Mouse (Mus musculus) small intestine, adult 2 months (tissue): ENCODE data around the gene Wnt1. TPM values are rescaled to one million over a fixed set of nuclear protein-coding genes. Genes with fewer than 3 reads are reported as not detected.

ENCODE experiments used
- H3K27ac ChIP-seq: fragments of 200-500 bp; 2 replicates; pipeline ENCODE4 v1.5.1; 2012; ENCODE audit warnings: low read depth, low read length, control low read depth, inconsistent platforms; ENCODE audit not compliant: insufficient read depth
- H3K27me3 ChIP-seq: fragments of 200-500 bp; 2 replicates; pipeline ENCODE4 v1.6.1; 2012; ENCODE audit warnings: mild to moderate bottlenecking, moderate library complexity, low read length, inconsistent platforms; ENCODE audit not compliant: control insufficient read depth, insufficient read depth
- H3K36me3 ChIP-seq: fragments of 200-500 bp; 2 replicates; pipeline ENCODE4 v1.6.1; 2012; ENCODE audit warnings: mild to moderate bottlenecking, low read length, control low read depth, inconsistent platforms; ENCODE audit not compliant: control insufficient read depth, insufficient read depth
- H3K4me1 ChIP-seq: fragments of 200-500 bp; 2 replicates; pipeline ENCODE4 v1.6.1; 2012; ENCODE audit warnings: low read length, inconsistent platforms, mixed read lengths; ENCODE audit not compliant: control insufficient read depth, insufficient read depth, insufficient read length
- H3K4me3 ChIP-seq: fragments of 200-500 bp; 2 replicates; pipeline ENCODE4 v1.5.1; 2012; ENCODE audit warnings: low read depth, mild to moderate bottlenecking, control low read depth, inconsistent platforms, low read length, moderate library complexity
- CTCF ChIP-seq: fragments of 200-500 bp; IDR thresholded peaks from 2 replicates; pipeline ENCODE4 v1.5.1; 2012; ENCODE audit warnings: low read depth, mild to moderate bottlenecking, control low read depth, inconsistent platforms, low read length, moderate library complexity, mixed read lengths; ENCODE audit not compliant: insufficient replicate concordance, insufficient read length; ENCODE audit errors: extremely low read depth
- POLR2A ChIP-seq: fragments of 200-500 bp; IDR thresholded peaks from 2 replicates; pipeline ENCODE4 v1.6.1; 2012; ENCODE audit warnings: low read depth, mild to moderate bottlenecking, control low read depth, inconsistent platforms, low read length, moderate library complexity
- WGBS: fragments of 180-500 bp; shearing (Covaris S2); methylation state at CpG from one replicate; pipeline ENCODE4 v1.1.7; 2018; 5-methylcytosine and 5-hydroxymethylcytosine counted together
- polyA plus RNA-seq: library from polyadenylated mRNA; depleted of rRNA; stranded (reverse); fragments of >200 nt; gene quantifications from 2 replicates; pipeline ENCODE4 v1.2.3, GENCODE M21; 2012

Gene Wnt1
- polyA plus RNA-seq, 1 experiment, result not detected

GRCm38 (mm10) chr15:98778806-98779205 is 10.9 kb upstream of the Wnt1 start:
- peaks cover 44% of the 10 kb centered on the region for H3K27me3 ChIP-seq
- no peaks in the 10 kb centered on the region for H3K36me3 ChIP-seq
- H3K27ac ChIP-seq, result no peak overlapping the region
- no peak for TF ChIP-seq POLR2A
- TF ChIP-seq CTCF, result no peak
- WGBS, result 8% methylated on average over 11 of the region's 11 CpGs
- H3K4me1 ChIP-seq, result peaks cover 8% of the 10 kb centered on the region
- no peak overlapping the region for H3K4me3 ChIP-seq

DNA sequence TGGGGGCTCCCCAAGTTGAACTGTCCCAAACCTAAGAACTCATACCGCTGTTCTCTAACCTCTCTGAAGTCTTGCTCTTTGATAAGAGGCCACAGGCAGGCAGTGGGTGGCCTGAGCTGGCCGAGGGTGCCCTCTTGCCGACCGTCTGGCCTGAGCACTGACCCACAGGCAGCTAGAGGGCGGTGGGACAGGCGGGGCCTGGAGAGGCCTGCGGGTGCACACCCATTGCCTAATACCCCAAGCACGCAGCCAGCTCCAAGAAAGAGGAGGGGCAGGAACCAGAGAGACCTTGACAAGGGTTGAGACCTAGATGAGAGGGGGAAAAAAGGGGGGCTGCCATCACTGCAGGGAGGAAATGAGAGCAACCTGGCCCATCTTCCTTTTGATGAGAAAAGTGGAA is 9.6 kb upstream of the Wnt1 start:
- Histone ChIP-seq H3K4me1 (peaks cover 8% of the 10 kb centered on the region), H3K36me3 (no peaks in the 10 kb centered on the region), H3K4me3 (no peak overlapping the region), H3K27me3 (peaks cover 44% of the 10 kb centered on the region), H3K27ac (no peak overlapping the region)
- no peak for TF ChIP-seq POLR2A
- no peak for TF ChIP-seq CTCF
- WGBS, result 10% methylated on average over 8 of the region's 8 CpGs

- 14% methylated on average over 13 of the region's 13 CpGs for WGBS
- no peak overlapping the region for H3K27ac ChIP-seq
- H3K4me3 ChIP-seq, result no peak overlapping the region
- TF ChIP-seq POLR2A (no peak), CTCF (no peak)
- peaks cover 8% of the 10 kb centered on the region for H3K4me1 ChIP-seq
- H3K27me3 ChIP-seq, result peaks cover 44% of the 10 kb centered on the region
- H3K36me3 ChIP-seq, result no peaks in the 10 kb centered on the region
Measured at GRCm38 (mm10) chr15:98780573-98780972, 9.1 kb upstream of the Wnt1 start.

- Histone ChIP-seq H3K4me1 (peaks cover 8% of the 10 kb centered on the region), H3K4me3 (no peak overlapping the region), H3K36me3 (no peaks in the 10 kb centered on the region), H3K27ac (no peak overlapping the region), H3K27me3 (peaks cover 40% of the 10 kb centered on the region)
- WGBS, result 47% methylated on average over 6 of the region's 6 CpGs
- TF ChIP-seq POLR2A (no peak), CTCF (no peak)
Measured at GRCm38 (mm10) chr15:98781166-98781565, 8.5 kb upstream of the Wnt1 start.

- H3K27me3 ChIP-seq, result peaks cover 29% of the 10 kb centered on the region
- WGBS, result 55% methylated on average over 7 of the region's 7 CpGs
Measured at GRCm38 (mm10) chr15:98785744-98786143, 3.9 kb upstream of the Wnt1 start.

GRCm38 (mm10) chr15:98787930-98788329 is 1.7 kb upstream of the Wnt1 start:
- H3K27ac ChIP-seq, result no peak overlapping the region
- no peaks in the 10 kb centered on the region for H3K36me3 ChIP-seq
- H3K4me3 ChIP-seq, result no peak overlapping the region
- 29% methylated on average over 4 of the region's 4 CpGs for WGBS
- peaks cover 50% of the 10 kb centered on the region for H3K27me3 ChIP-seq
- H3K4me1 ChIP-seq, result peaks cover 18% of the 10 kb centered on the region
- TF ChIP-seq POLR2A, result no peak
- no peak for TF ChIP-seq CTCF

More at GRCm38 (mm10) chr15:98785744-98786143, 3.9 kb upstream of the Wnt1 start:
- H3K4me1 ChIP-seq, result peaks cover 5% of the 10 kb centered on the region; the same call in 1 of the 2 replicates
- H3K4me3 ChIP-seq, result no peak overlapping the region
- no peaks in the 10 kb centered on the region for H3K36me3 ChIP-seq
- TF ChIP-seq POLR2A (no peak), CTCF (peak; percentile 52; the same call in 1 of the 2 replicates)
- H3K27ac ChIP-seq, result no peak overlapping the region

GRCm38 (mm10) chr15:98788972-98789660 is 541 bp upstream of the Wnt1 start:
- Histone ChIP-seq H3K4me1 (peaks cover 18% of the 10 kb centered on the region), H3K27me3 (peaks cover 62% of the 10 kb centered on the region), H3K4me3 (no peak overlapping the region), H3K27ac (no peak overlapping the region), H3K36me3 (no peaks in the 10 kb centered on the region)
- 10% methylated on average over 24 of the region's 24 CpGs for WGBS
- TF ChIP-seq CTCF (0 out of 2 replicates have a peak, but pooled peaks have one; percentile 54), POLR2A (no peak)
